Mouse (Mus musculus) stomach, embryonic 14.5 days (tissue): ENCODE results near the gene Olfr832. TPM values are rescaled to one million over a fixed set of nuclear protein-coding genes. Genes with fewer than 3 reads are reported as not detected.
"Not testable (repeated sequence)": the region's sequence is repeated elsewhere in the genome, so short reads cannot be mapped to it uniquely, and the experiment has no call there.

ENCODE experiments used
- ATAC-seq: fragments of 200-750 bp; cut with Nextera tagmentation; 2 replicates; pipeline ENCODE4 v1.8.0; 2017; ENCODE audit warnings: low read depth, moderate TSS enrichment; ENCODE audit not compliant: insufficient number of reproducible peaks, insufficient read depth, low FRiP score
- H3K27ac ChIP-seq: fragments of 300-500 bp; sonication (generic); 2 replicates; pipeline ENCODE4 v1.5.1; 2014; ENCODE audit warnings: mild to moderate bottlenecking, low read length, moderate library complexity, mixed read lengths
- H3K27me3 ChIP-seq: fragments of 300-500 bp; sonication (generic); 2 replicates; pipeline ENCODE4 v1.6.1; 2014; ENCODE audit warnings: low read length, control low read depth, mixed read lengths; ENCODE audit not compliant: control insufficient read depth, insufficient read depth
- H3K36me3 ChIP-seq: fragments of 300-500 bp; sonication (generic); 2 replicates; pipeline ENCODE4 v1.6.1; 2014; ENCODE audit warnings: mild to moderate bottlenecking, control low read depth, low read length, moderate library complexity, mixed read lengths; ENCODE audit not compliant: control insufficient read depth, insufficient read depth
- H3K4me1 ChIP-seq: fragments of 300-500 bp; sonication (generic); 2 replicates; pipeline ENCODE4 v1.6.1; 2014; ENCODE audit warnings: low read length, control low read depth, mixed read lengths; ENCODE audit not compliant: control insufficient read depth, insufficient read depth
- H3K4me2 ChIP-seq: fragments of 300-500 bp; sonication (generic); replicated peaks from 2 replicates; pipeline ENCODE4 v1.6.1; 2014; ENCODE audit warnings: low read depth, low read length, control low read depth
- H3K4me3 ChIP-seq: fragments of 300-500 bp; sonication (generic); 2 replicates; pipeline ENCODE4 v1.5.1; 2014; ENCODE audit warnings: low read depth, low read length, control low read depth
- H3K9ac ChIP-seq: fragments of 300-500 bp; sonication (generic); replicated peaks from 2 replicates; pipeline ENCODE4 v1.6.1; 2014; ENCODE audit warnings: low read depth, mild to moderate bottlenecking, control low read depth, low read length, moderate library complexity, mixed read lengths
- H3K9me3 ChIP-seq: fragments of 300-500 bp; sonication (generic); 2 replicates; pipeline ENCODE4 v1.6.1; 2016; ENCODE audit warnings: low read depth, low read length, control low read depth; ENCODE audit not compliant: control insufficient read depth
- WGBS: fragments of 180-500 bp; shearing (Covaris S2); extraction: QIAGEN DNeasy Blood & Tissue Kit; methylation state at CpG from one replicate; pipeline ENCODE4 v1.1.7; 2014; 5-methylcytosine and 5-hydroxymethylcytosine counted together
- polyA plus RNA-seq: library from polyadenylated mRNA; unstranded; fragments of >200 nt; fragmentation: Nextera tagmentation; extraction: Ambion mirVana; gene quantifications from 2 replicates; pipeline ENCODE4 v1.2.1, GENCODE M21; 2014

Gene Olfr832
- polyA plus RNA-seq, result not detected in 2 replicates

DNA sequence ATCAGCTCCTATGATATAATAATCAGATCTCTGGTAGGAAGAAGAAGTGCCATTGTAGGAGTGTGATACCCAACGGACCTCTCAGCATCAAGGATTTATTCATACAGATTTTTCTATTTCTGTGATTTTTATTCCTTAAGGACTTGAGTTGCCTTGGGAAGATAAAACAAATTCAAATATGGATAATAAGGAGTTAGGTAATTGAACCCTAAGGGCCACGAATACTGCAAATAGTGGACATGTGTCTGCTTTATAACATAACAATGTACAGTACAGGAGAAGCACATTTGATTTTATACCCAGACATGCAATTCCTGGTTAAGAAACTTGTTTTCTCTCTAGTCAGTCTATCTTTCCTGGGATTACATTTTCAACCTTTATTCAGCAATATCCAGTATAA, at the start of gene Olfr832:
Gene Olfr832, plus strand, starts transcription at position 301 of the 400 bp plus-strand sequence.
- not testable (repeated sequence) for H3K4me3 ChIP-seq, H3K9me3 ChIP-seq
- 75% methylated on average over 2 of the region's 2 CpGs for WGBS

DNA sequence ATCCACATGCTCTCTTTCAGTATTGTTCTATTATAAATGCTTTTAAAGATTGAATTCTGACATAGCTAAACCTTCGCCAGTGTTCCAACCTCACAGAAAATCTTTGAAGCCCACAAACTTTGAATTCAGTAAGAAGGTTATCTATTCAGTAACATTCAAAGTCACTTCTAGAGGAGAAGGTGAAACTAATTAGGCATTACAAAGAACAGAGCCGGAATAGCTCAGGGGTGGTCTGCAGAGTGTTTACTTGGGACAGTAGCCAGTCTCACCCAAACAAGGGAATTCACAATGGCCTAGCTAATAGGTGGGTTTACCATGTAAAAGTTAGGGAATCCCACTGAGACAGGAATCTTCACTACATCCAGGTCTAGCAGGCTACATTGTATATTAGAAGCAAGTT, 29.2 kb upstream of the Olfr832 start:
- not testable (repeated sequence) for ATAC-seq, H3K27me3 ChIP-seq, H3K9ac ChIP-seq, H3K4me3 ChIP-seq, H3K36me3 ChIP-seq, H3K27ac ChIP-seq, H3K9me3 ChIP-seq, H3K4me1 ChIP-seq, H3K4me2 ChIP-seq
- 66% methylated on average over 2 of the region's 2 CpGs for WGBS

More for the DNA sequence above, at the start of gene Olfr832:
- H3K36me3 ChIP-seq, H3K27ac ChIP-seq, H3K4me2 ChIP-seq, H3K9ac ChIP-seq, H3K4me1 ChIP-seq, H3K27me3 ChIP-seq, ATAC-seq: not testable (repeated sequence)

DNA sequence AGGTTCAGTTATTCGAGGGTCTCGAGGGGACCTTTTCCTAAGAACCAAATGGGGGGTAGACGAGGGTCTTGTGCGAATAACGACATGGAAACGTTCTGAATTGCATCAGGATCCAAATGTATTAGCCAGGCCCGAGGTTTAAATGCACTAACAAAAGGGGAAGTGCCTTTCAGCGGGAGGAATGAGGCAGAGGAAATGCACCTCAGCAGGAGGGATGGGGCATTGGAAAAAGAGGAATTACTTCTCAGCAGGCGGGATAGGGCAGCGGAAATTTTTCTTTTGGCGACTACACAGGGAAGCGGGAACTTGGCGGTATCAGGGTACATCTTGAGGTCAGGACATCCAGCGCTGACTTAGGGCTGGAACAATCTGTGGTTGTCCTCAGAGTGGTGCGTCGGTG, 9.0 kb upstream of the Olfr832 start:
- 85% methylated on average over 16 of the region's 16 CpGs for WGBS
- H3K4me3 ChIP-seq, H3K4me1 ChIP-seq, H3K9ac ChIP-seq, ATAC-seq, H3K27me3 ChIP-seq, H3K27ac ChIP-seq, H3K36me3 ChIP-seq, H3K9me3 ChIP-seq, H3K4me2 ChIP-seq: not testable (repeated sequence)

DNA sequence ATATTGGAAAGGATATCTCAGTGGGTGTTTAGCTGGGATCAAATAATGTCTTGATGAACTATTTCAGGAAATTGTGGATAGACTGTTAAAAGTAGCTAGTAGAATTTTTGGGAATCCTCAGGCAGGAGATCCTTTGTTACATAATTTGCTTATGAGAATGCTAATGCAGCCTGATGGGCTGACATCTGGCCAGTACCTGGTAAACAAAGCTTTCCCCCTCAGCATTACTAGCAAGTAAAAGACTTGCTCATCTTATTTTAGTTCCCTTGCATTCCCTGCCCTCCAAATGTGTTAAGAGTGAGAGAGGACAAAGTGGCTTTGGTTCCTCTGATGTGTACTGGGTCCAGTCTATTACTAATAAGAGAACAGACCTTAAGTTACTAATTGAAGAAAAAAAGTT, 25.1 kb downstream of the Olfr832 start:
- Histone ChIP-seq H3K4me2 (no peak overlapping the region), H3K36me3 (no peaks in the 10 kb centered on the region), H3K4me1 (no peaks in the 10 kb centered on the region), H3K9ac (no peak overlapping the region), H3K4me3 (no peak overlapping the region), H3K9me3 (no peaks in the 10 kb centered on the region), H3K27me3 (no peaks in the 10 kb centered on the region), H3K27ac (no peak overlapping the region)
- ATAC-seq, result no peak

DNA sequence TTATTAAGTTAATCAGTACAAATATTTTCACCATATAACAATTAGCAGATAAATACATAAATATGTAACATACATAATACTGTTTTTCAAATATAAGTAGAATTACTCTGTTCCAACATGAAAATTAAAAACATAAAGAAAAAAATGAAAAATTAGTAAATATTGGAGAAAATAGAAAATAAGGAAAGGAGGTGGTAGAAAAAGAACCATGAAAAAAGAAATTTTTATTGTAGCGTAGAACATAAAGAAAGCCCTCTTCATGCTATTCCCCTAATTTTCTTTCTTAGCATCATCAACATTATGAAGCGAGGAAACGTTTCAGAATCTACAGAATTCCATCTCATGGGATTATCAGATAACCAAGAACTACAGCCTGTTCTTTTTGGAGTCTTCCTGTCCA, 50.8 kb downstream of the Olfr832 start, which contains the start of gene Olfr834:
Gene Olfr834, plus strand, starts transcription at position 301 of the 400 bp plus-strand sequence.
- Histone ChIP-seq H3K9me3 (no peaks in the 10 kb centered on the region), H3K4me2 (no peak within 1 kb of the TSS), H3K4me1 (no peaks in the 10 kb centered on the region), H3K4me3 (no peak within 1 kb of the TSS), H3K9ac (no peak within 1 kb of the TSS), H3K36me3 (no peaks in the 10 kb centered on the region), H3K27ac (no peak within 1 kb of the TSS), H3K27me3 (no peaks in the 10 kb centered on the region)
- 83% methylated on average over 3 of the region's 3 CpGs for WGBS
- ATAC-seq, result no peak

Other genes starting within 250 kb of the Olfr832 start
- gene Olfr24, start 173.1 kb upstream of the Olfr832 start, polyA plus RNA-seq, result not detected in 2 replicates
- not detected in 2 replicates for gene Olfr828, start 117.6 kb upstream of the Olfr832 start, polyA plus RNA-seq
- gene Olfr829, start 82.2 kb upstream of the Olfr832 start, polyA plus RNA-seq, result not detected in 2 replicates
- not detected in 2 replicates for gene Olfr830, start 62.4 kb upstream of the Olfr832 start, polyA plus RNA-seq
- not detected in 2 replicates for gene Olfr834, start 50.9 kb downstream of the Olfr832 start, polyA plus RNA-seq
- gene Olfr835, start 95.6 kb downstream of the Olfr832 start, polyA plus RNA-seq, result not detected in 2 replicates
- gene Olfr836, start 183.3 kb downstream of the Olfr832 start, polyA plus RNA-seq, result not detected in 2 replicates
- not detected in 2 replicates for gene Olfr837, start 199.2 kb downstream of the Olfr832 start, polyA plus RNA-seq
- gene Olfr839-ps1, start 240.2 kb downstream of the Olfr832 start, polyA plus RNA-seq, result not detected in 2 replicates